Mouse (Mus musculus): ENCODE results near the gene Padi4. TPM values are rescaled to one million over a fixed set of nuclear protein-coding genes. Genes with fewer than 3 reads are reported as not detected.

Padi4 gene
- polyA plus RNA-seq, 1 experiment from 2014 or later = 0.27 TPM

- H3K9me3 ChIP-seq (ENCODE audit: control insufficient read depth, low read length) = no peaks in the 10 kb centered on the region
- H3K36me3 ChIP-seq (ENCODE audit: control insufficient read depth, insufficient read depth, low read length) = peaks cover 44% of the 10 kb centered on the region
- H3K27ac ChIP-seq (ENCODE audit: low read depth, low read length) = no peak overlapping the region
- no peak overlapping the region for H3K4me3 ChIP-seq (ENCODE audit: low read depth, low read length)
- no peak for DNase-seq (ENCODE audit: low spot score, missing footprints)
- H3K4me2 ChIP-seq = no peak overlapping the region
- no peak overlapping the region for H3K9ac ChIP-seq (ENCODE audit: low read length)
- H3K4me1 ChIP-seq (ENCODE audit: control insufficient read depth, insufficient read depth, low read length) = no peaks in the 10 kb centered on the region
- H3K27me3 ChIP-seq (ENCODE audit: control insufficient read depth, insufficient read depth, low read length) = no peaks in the 10 kb centered on the region
- ATAC-seq (ENCODE audit: low FRiP score) = no peak
- WGBS = 90% methylated on average over 20 of the region's 20 CpGs
Observed at GRCm38 (mm10) chr4:140721968-140722490, 52.0 kb downstream of the Padi4 start.

DNA sequence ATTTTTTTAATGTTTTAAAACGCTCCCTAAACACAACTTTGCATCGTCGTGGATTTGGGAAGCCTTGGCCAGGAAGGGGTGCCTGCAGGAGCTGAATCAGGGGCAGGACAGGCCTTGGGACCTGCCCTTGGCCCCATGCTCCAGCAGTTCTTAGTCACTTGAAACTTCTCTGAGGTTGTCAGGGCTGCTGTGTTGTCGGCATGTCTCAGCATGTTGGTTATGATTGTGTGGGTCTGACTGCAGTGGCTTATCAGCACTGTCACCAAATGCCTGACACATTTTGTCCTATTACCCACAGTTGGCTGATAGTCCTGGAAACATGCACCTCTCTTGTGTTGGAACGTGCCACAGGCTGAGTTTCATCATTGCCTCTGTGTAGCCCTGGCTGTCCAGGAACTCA, 53.9 kb downstream of the Padi4 start:
- H3K4me1 ChIP-seq (ENCODE audit: control insufficient read depth, insufficient read depth, low read length) = no peaks in the 10 kb centered on the region
- H3K4me2 ChIP-seq = no peak overlapping the region
- H3K27me3 ChIP-seq (ENCODE audit: control insufficient read depth, insufficient read depth, low read length) = no peaks in the 10 kb centered on the region
- DNase-seq (ENCODE audit: low spot score, missing footprints) = no peak
- no peak overlapping the region for H3K27ac ChIP-seq (ENCODE audit: low read depth, low read length)
- no peak overlapping the region for H3K9ac ChIP-seq (ENCODE audit: low read length)
- peaks cover 63% of the 10 kb centered on the region for H3K36me3 ChIP-seq (ENCODE audit: control insufficient read depth, insufficient read depth, low read length)
- WGBS = 89% methylated on average over 5 of the region's 5 CpGs
- no peaks in the 10 kb centered on the region for H3K9me3 ChIP-seq (ENCODE audit: control insufficient read depth, low read length)
- no peak overlapping the region for H3K4me3 ChIP-seq (ENCODE audit: low read depth, low read length)
- ATAC-seq (ENCODE audit: low FRiP score) = no peak

- ATAC-seq (ENCODE audit: low FRiP score) (no peak), DNase-seq (ENCODE audit: low spot score, missing footprints) (no peak)
- Histone ChIP-seq H3K4me1 (ENCODE audit: control insufficient read depth, insufficient read depth, low read length) (peaks cover 10% of the 10 kb centered on the region), H3K27me3 (ENCODE audit: control insufficient read depth, insufficient read depth, low read length) (no peaks in the 10 kb centered on the region), H3K4me2 (no peak overlapping the region), H3K9me3 (ENCODE audit: control insufficient read depth, low read length) (no peaks in the 10 kb centered on the region), H3K36me3 (ENCODE audit: control insufficient read depth, insufficient read depth, low read length) (peaks cover 72% of the 10 kb centered on the region), H3K9ac (ENCODE audit: low read length) (no peak overlapping the region), H3K27ac (ENCODE audit: low read depth, low read length) (no peak overlapping the region), H3K4me3 (ENCODE audit: low read depth, low read length) (no peak overlapping the region)
- WGBS = 97% methylated on average over 9 of the region's 9 CpGs
Observed at GRCm38 (mm10) chr4:140718436-140718835, 55.6 kb downstream of the Padi4 start.

DNA sequence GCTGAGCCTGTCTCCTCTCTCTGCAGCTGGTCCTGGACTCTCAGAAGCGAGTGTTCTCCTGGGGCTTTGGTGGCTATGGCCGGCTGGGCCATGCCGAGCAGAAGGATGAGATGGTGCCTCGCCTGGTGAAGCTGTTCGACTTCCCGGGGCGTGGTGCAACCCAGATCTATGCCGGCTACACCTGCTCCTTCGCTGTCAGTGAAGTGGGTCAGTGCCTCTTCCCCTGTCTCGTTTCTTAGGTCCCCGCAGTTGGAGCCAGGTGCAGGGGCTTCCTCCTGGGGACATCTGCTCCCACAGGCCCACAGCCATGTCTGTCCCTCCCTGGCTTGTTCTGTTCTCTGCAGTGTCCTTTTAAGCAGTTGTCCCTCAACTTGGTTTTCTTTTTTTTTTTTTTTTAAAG, 57.0 kb downstream of the Padi4 start:
- no peaks in the 10 kb centered on the region for H3K27me3 ChIP-seq (ENCODE audit: control insufficient read depth, insufficient read depth, low read length)
- 91% methylated on average over 11 of the region's 11 CpGs for WGBS
- DNase-seq (ENCODE audit: low spot score, missing footprints) = no peak

GRCm38 (mm10) chr4:140714586-140714985, 59.5 kb downstream of the Padi4 start:
- no peak overlapping the region; the same call in 1 of the 2 replicates for H3K27ac ChIP-seq (ENCODE audit: low read depth, low read length)

More for the DNA sequence above, 57.0 kb downstream of the Padi4 start:
- H3K9ac ChIP-seq (ENCODE audit: low read length) = no peak overlapping the region
- ATAC-seq (ENCODE audit: low FRiP score) = no peak
- peaks cover 24% of the 10 kb centered on the region for H3K4me1 ChIP-seq (ENCODE audit: control insufficient read depth, insufficient read depth, low read length)
- no peaks in the 10 kb centered on the region for H3K9me3 ChIP-seq (ENCODE audit: control insufficient read depth, low read length)
- no peak overlapping the region for H3K27ac ChIP-seq (ENCODE audit: low read depth, low read length)
- H3K4me2 ChIP-seq = no peak overlapping the region
- H3K4me3 ChIP-seq (ENCODE audit: low read depth, low read length) = no peak overlapping the region
- H3K36me3 ChIP-seq (ENCODE audit: control insufficient read depth, insufficient read depth, low read length) = peaks cover 76% of the 10 kb centered on the region

GRCm38 (mm10) chr4:140713480-140714365, 60.3 kb downstream of the Padi4 start:
- ATAC-seq (ENCODE audit: low FRiP score) = peak; percentile 87
- peak; percentile 98 for DNase-seq (ENCODE audit: low spot score, missing footprints)
- Histone ChIP-seq H3K9me3 (ENCODE audit: control insufficient read depth, low read length) (no peaks in the 10 kb centered on the region), H3K36me3 (ENCODE audit: control insufficient read depth, insufficient read depth, low read length) (peaks cover 81% of the 10 kb centered on the region), H3K4me2 (no peak overlapping the region), H3K27me3 (ENCODE audit: control insufficient read depth, insufficient read depth, low read length) (no peaks in the 10 kb centered on the region), H3K9ac (ENCODE audit: low read length) (no peak overlapping the region; the same call in 1 of the 2 replicates), H3K27ac (ENCODE audit: low read depth, low read length) (peak overlapping the region; percentile 52), H3K4me3 (ENCODE audit: low read depth, low read length) (no peak overlapping the region), H3K4me1 (ENCODE audit: control insufficient read depth, insufficient read depth, low read length) (peaks cover 24% of the 10 kb centered on the region)
- WGBS = 42% methylated on average over 29 of the region's 29 CpGs

More at GRCm38 (mm10) chr4:140714586-140714985, 59.5 kb downstream of the Padi4 start:
- H3K4me2 ChIP-seq = no peak overlapping the region
- ATAC-seq (ENCODE audit: low FRiP score) (no peak), DNase-seq (ENCODE audit: low spot score, missing footprints) (no peak)
- WGBS = 86% methylated on average over 5 of the region's 5 CpGs
- no peaks in the 10 kb centered on the region for H3K27me3 ChIP-seq (ENCODE audit: control insufficient read depth, insufficient read depth, low read length)
- H3K9ac ChIP-seq (ENCODE audit: low read length) = no peak overlapping the region
- peaks cover 24% of the 10 kb centered on the region for H3K4me1 ChIP-seq (ENCODE audit: control insufficient read depth, insufficient read depth, low read length)
- H3K4me3 ChIP-seq (ENCODE audit: low read depth, low read length) = no peak overlapping the region
- H3K36me3 ChIP-seq (ENCODE audit: control insufficient read depth, insufficient read depth, low read length) = peaks cover 73% of the 10 kb centered on the region
- no peaks in the 10 kb centered on the region for H3K9me3 ChIP-seq (ENCODE audit: control insufficient read depth, low read length)

DNA sequence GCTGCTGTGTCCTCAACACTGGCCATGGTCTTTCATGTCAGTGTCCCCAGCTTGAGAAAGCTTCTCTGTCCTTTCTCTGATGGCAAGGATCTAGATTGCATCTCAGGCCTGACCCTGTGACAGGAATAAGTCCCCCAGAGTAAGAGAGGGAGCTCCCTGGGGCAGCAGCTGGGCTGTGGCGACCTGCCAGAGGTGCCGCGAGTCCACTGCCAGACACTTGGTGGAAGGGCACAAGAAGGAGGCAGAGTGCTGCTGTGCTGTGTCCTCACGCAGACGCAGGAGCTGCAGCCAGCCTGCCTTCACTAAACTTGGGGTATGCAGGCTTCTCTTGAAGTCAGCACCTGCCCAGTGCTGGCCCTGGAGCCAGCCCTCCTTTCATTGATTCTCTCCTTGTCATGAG, 62.7 kb downstream of the Padi4 start:
- H3K9ac ChIP-seq (ENCODE audit: low read length) = no peak overlapping the region
- ATAC-seq (ENCODE audit: low FRiP score) = no peak
- no peak for DNase-seq (ENCODE audit: low spot score, missing footprints)
- no peak overlapping the region for H3K4me2 ChIP-seq
- no peaks in the 10 kb centered on the region for H3K27me3 ChIP-seq (ENCODE audit: control insufficient read depth, insufficient read depth, low read length)
- peaks cover 24% of the 10 kb centered on the region for H3K4me1 ChIP-seq (ENCODE audit: control insufficient read depth, insufficient read depth, low read length)
- no peak overlapping the region for H3K4me3 ChIP-seq (ENCODE audit: low read depth, low read length)
- H3K36me3 ChIP-seq (ENCODE audit: control insufficient read depth, insufficient read depth, low read length) = peaks cover 71% of the 10 kb centered on the region
- H3K9me3 ChIP-seq (ENCODE audit: control insufficient read depth, low read length) = no peaks in the 10 kb centered on the region
- no peak overlapping the region for H3K27ac ChIP-seq (ENCODE audit: low read depth, low read length)
- 86% methylated on average over 5 of the region's 5 CpGs for WGBS

GRCm38 (mm10) chr4:140710781-140711180, 63.3 kb downstream of the Padi4 start:
- ATAC-seq (ENCODE audit: low FRiP score) (no peak), DNase-seq (ENCODE audit: low spot score, missing footprints) (no peak)
- H3K4me2 ChIP-seq = no peak overlapping the region
- peaks cover 24% of the 10 kb centered on the region for H3K4me1 ChIP-seq (ENCODE audit: control insufficient read depth, insufficient read depth, low read length)
- H3K9ac ChIP-seq (ENCODE audit: low read length) = no peak overlapping the region
- no peaks in the 10 kb centered on the region for H3K9me3 ChIP-seq (ENCODE audit: control insufficient read depth, low read length)
- H3K27me3 ChIP-seq (ENCODE audit: control insufficient read depth, insufficient read depth, low read length) = no peaks in the 10 kb centered on the region
- 85% methylated on average over 10 of the region's 10 CpGs for WGBS
- peaks cover 69% of the 10 kb centered on the region for H3K36me3 ChIP-seq (ENCODE audit: control insufficient read depth, insufficient read depth, low read length)
- H3K4me3 ChIP-seq (ENCODE audit: low read depth, low read length) = no peak overlapping the region
- no peak overlapping the region for H3K27ac ChIP-seq (ENCODE audit: low read depth, low read length)

- H3K9me3 ChIP-seq (ENCODE audit: control insufficient read depth, low read length) = no peaks in the 10 kb centered on the region
- H3K4me1 ChIP-seq (ENCODE audit: control insufficient read depth, insufficient read depth, low read length) = peaks cover 25% of the 10 kb centered on the region
- WGBS = 89% methylated on average over 10 of the region's 10 CpGs
- peaks cover 64% of the 10 kb centered on the region for H3K36me3 ChIP-seq (ENCODE audit: control insufficient read depth, insufficient read depth, low read length)
- H3K27ac ChIP-seq (ENCODE audit: low read depth, low read length) = no peak overlapping the region
- H3K4me3 ChIP-seq (ENCODE audit: low read depth, low read length) = no peak overlapping the region
- no peak overlapping the region for H3K4me2 ChIP-seq
- DNase-seq (ENCODE audit: low spot score, missing footprints) = no peak
- no peaks in the 10 kb centered on the region for H3K27me3 ChIP-seq (ENCODE audit: control insufficient read depth, insufficient read depth, low read length)
- ATAC-seq (ENCODE audit: low FRiP score) = no peak
- no peak overlapping the region; the same call in 1 of the 2 replicates for H3K9ac ChIP-seq (ENCODE audit: low read length)
Observed at GRCm38 (mm10) chr4:140709617-140710016, 64.4 kb downstream of the Padi4 start.

All from midbrain, embryonic 11.5 days (tissue).